Comparison of ENCODE assay signal across 8 mouse cellular contexts in genomic region chr5:121545793-121546529, GRCm38 (mm10). TPM values are rescaled to one million over a fixed set of nuclear protein-coding genes. Genes with fewer than 3 reads are reported as not detected.
DNase-seq lines count a peak whose midpoint lies in the region; ATAC-seq and TF ChIP-seq lines count a peak whose summit lies in the region.

TSS of gene Mapkapk5 (minus strand) at chr5:121545905.

- H3K4me3 ChIP-seq in cortical plate, adult 2 months (ENCODE audit: insufficient read depth, low read length), result peak within 1 kb of the TSS; percentile 50

- no peak for TF ChIP-seq CTCF in cortical plate, adult 2 months (IDR thresholded peaks at IDR 0.05; ENCODE audit: extremely low read depth, insufficient read depth, low read length)

- peak; percentile 99 for DNase-seq in gastrocnemius, postnatal 10 days
- peak; percentile 98 for DNase-seq in induced T-regulatory cell, adult 2 months (ENCODE audit: low read depth)
- peak; percentile 89 to 96 for DNase-seq in left cerebral cortex, adult 9 months (ENCODE audit: low spot score in 2 of 2)
- DNase-seq in right cerebral cortex, postnatal 14 days, result peak; percentile 99
- DNase-seq in urinary bladder, postnatal 36 days (ENCODE audit: low spot score in 2 of 2), result peak; percentile 96

- peaks cover 4% of the 10 kb centered on the region; the same call in 1 of the 2 replicates for H3K4me1 ChIP-seq in cortical plate, adult 2 months (ENCODE audit: control insufficient read depth, insufficient read depth, low read length)

- peak; percentile 89 for ATAC-seq in activated CD4-positive, CD25-positive, alpha-beta regulatory T cell, adult 4 months
- peak; percentile 91 for ATAC-seq in megakaryocyte progenitor cell, adult 5-6 weeks (replicated peaks; ENCODE audit: poor library complexity)

- H3K27ac ChIP-seq in cortical plate, adult 2 months (ENCODE audit: insufficient read depth, low read length), result peak within 1 kb of the TSS; percentile 68

- TF ChIP-seq POLR2A in cortical plate, adult 2 months (IDR thresholded peaks at IDR 0.05; ENCODE audit: extremely low read depth, insufficient read depth, low read length), result peak; percentile 88

RNA-seq across cellular contexts. Expression of gene Mapkapk5, which starts in this region (rescaled TPM):
- polyA plus RNA-seq in activated CD4-positive, CD25-positive, alpha-beta regulatory T cell, adult 4 months (2017; shearing (Covaris generic)), result 10 to 100 TPM; 23.4 to 26.0 TPM
- 94.9 and 100 TPM in 2 replicates for polyA plus RNA-seq in cortical plate, adult 2 months (2012; rRNA removed)
- 10 to 100 TPM; 64.4 to 72.4 TPM for total RNA-seq in gastrocnemius, postnatal 10 days (2021)
- total RNA-seq in megakaryocyte progenitor cell, adult 5-6 weeks (2015), result 102 TPM in 2 replicates
- 115 and 127 TPM in 2 replicates for total RNA-seq in megakaryocyte progenitor cell, adult 5-6 weeks (2017)

Comparison
In these comparisons a context has a peak if more than half of its experiments do, and no peak if none do; other contexts are left out.
1. Peak in every context shown above with its lines: DNase-seq, ATAC-seq, H3K4me3 ChIP-seq and H3K27ac ChIP-seq.